Mouse (Mus musculus) stomach, postnatal 0 days (tissue): ENCODE measurements at regions not wholly inside any gene's neighbourhood (a gene's known extent, or its start where the extent isn't known, plus 50 kb on each side); places are given as distances from the start of the nearest gene placed in this dataset.

Experiments used
- CTCF ChIP-seq: IDR thresholded peaks from 2 replicates; pipeline ENCODE4 v1.5.1; 2016; ENCODE audit warnings: antibody characterized with exemption, low read depth, mild to moderate bottlenecking, moderate library complexity
- EP300 ChIP-seq: optimal IDR thresholded peaks from 2 replicates; pipeline ENCODE3; 2016; ENCODE audit warnings: antibody characterized with exemption

GRCm38 (mm10) chr11:114234542-114234910, 167.7 kb upstream of the Sdk2 start:
- TF ChIP-seq CTCF: no peak
- no peak for TF ChIP-seq EP300
